Mouse (Mus musculus): ENCODE measurements around the gene Gm156. TPM values are rescaled to one million over a fixed set of nuclear protein-coding genes. Genes with fewer than 3 reads are reported as not detected.

The Gm156 gene
- polyA plus RNA-seq, 1 experiment from 2014 or later, result not detected

Other genes starting within 250 kb of the Gm156 start
- not detected in 2 replicates for gene Klre1, start 206.4 kb downstream of the Gm156 start, polyA plus RNA-seq (2015; fragmentation: Nextera tagmentation; extraction: Ambion mirVana)
- not detected in 2 replicates for gene Klrd1, start 192.5 kb downstream of the Gm156 start, polyA plus RNA-seq (2015; fragmentation: Nextera tagmentation; extraction: Ambion mirVana)
- gene Klrk1, start 160.4 kb downstream of the Gm156 start, polyA plus RNA-seq (2015; fragmentation: Nextera tagmentation; extraction: Ambion mirVana), result 0.26 and 0.31 TPM in 2 replicates
- not detected in 2 replicates for gene Klrc3, start 140.9 kb downstream of the Gm156 start, polyA plus RNA-seq (2015; fragmentation: Nextera tagmentation; extraction: Ambion mirVana)
- gene Klrc2, start 123.6 kb downstream of the Gm156 start, polyA plus RNA-seq (2015; fragmentation: Nextera tagmentation; extraction: Ambion mirVana), result not detected in 2 replicates
- not detected in 2 replicates for gene Klrc1, start 105.3 kb downstream of the Gm156 start, polyA plus RNA-seq (2015; fragmentation: Nextera tagmentation; extraction: Ambion mirVana)
- not detected in 2 replicates for gene Klri1, start 67.1 kb downstream of the Gm156 start, polyA plus RNA-seq (2015; fragmentation: Nextera tagmentation; extraction: Ambion mirVana)
- not detected in 2 replicates for gene Klri2, start 43.8 kb downstream of the Gm156 start, polyA plus RNA-seq (2015; fragmentation: Nextera tagmentation; extraction: Ambion mirVana)
- gene Gm17631, start 78.4 kb upstream of the Gm156 start, polyA plus RNA-seq (2015; fragmentation: Nextera tagmentation; extraction: Ambion mirVana), result not detected in 2 replicates
- gene Klra17, start 92.4 kb upstream of the Gm156 start, polyA plus RNA-seq (2015; fragmentation: Nextera tagmentation; extraction: Ambion mirVana), result not detected in 2 replicates
- gene Klra5, start 133.4 kb upstream of the Gm156 start, polyA plus RNA-seq (2015; fragmentation: Nextera tagmentation; extraction: Ambion mirVana), result not detected in 2 replicates
- not detected in 2 replicates for gene Klra6, start 242.7 kb upstream of the Gm156 start, polyA plus RNA-seq (2015; fragmentation: Nextera tagmentation; extraction: Ambion mirVana)